Mouse (Mus musculus) cerebellum, postnatal 36 days (tissue): Measurements from ENCODE around the gene Mst1r.

Experiments used
- DNase-seq, 2 experiments: peaks; one replicate each; pipeline ENCODE4 v3.0.0; 2021 to 2022; ENCODE audit warnings: mixed read lengths in 2 of 2

The Mst1r gene

GRCm38 (mm10) chr9:107955613-107956289, 49.1 kb downstream of the Mst1r start:
- no peak for DNase-seq

- DNase-seq, result no peak
These were observed 50.5 kb downstream of the Mst1r start for GRCm38 (mm10) chr9:107957141-107957540.

GRCm38 (mm10) chr9:107959896-107960295, 53.2 kb downstream of the Mst1r start:
- DNase-seq, result no peak

- DNase-seq, result no peak
These were observed 54.3 kb downstream of the Mst1r start for GRCm38 (mm10) chr9:107960928-107961327.

- no peak for DNase-seq
These were observed 54.7 kb downstream of the Mst1r start for GRCm38 (mm10) chr9:107961351-107961762.

- DNase-seq, result no peak
These were observed 55.2 kb downstream of the Mst1r start for GRCm38 (mm10) chr9:107961881-107962280.

GRCm38 (mm10) chr9:107962916-107963315, 56.2 kb downstream of the Mst1r start:
- no peak for DNase-seq

GRCm38 (mm10) chr9:107963700-107964099, 57.0 kb downstream of the Mst1r start:
- peak; percentile 87 to 88 for DNase-seq

- DNase-seq, result no peak
These were observed 58.0 kb downstream of the Mst1r start for GRCm38 (mm10) chr9:107964681-107965080.

GRCm38 (mm10) chr9:107966676-107967075, 60.0 kb downstream of the Mst1r start:
- no peak for DNase-seq

GRCm38 (mm10) chr9:107967437-107967836, 60.8 kb downstream of the Mst1r start:
- DNase-seq, result no peak

- DNase-seq, result no peak
These were observed 61.9 kb downstream of the Mst1r start for GRCm38 (mm10) chr9:107968531-107968930.
